Comparison of ENCODE assay signal across 9 mouse cellular contexts in genomic region chr19:41716233-41717218, GRCm38 (mm10). TPM values are rescaled to one million over a fixed set of nuclear protein-coding genes. Genes with fewer than 3 reads are reported as not detected.
DNase-seq lines count a peak whose midpoint lies in the region; ATAC-seq and TF ChIP-seq lines count a peak whose summit lies in the region.
"Had no signal": no experiment of that assay in that cellular context is flagged by ENCODE, and none has a peak within 500 bp of the region (broad histone marks: within the 10 kb centered on the region; RNA-seq: fewer than 3 reads in every experiment).

No protein-coding gene starts in this region.

- H3K4me1 ChIP-seq in lung, embryonic 15.5 days = peaks cover 8% of the 10 kb centered on the region; the same call in 1 of the 2 replicates
- H3K4me1 ChIP-seq in embryonic facial prominence, embryonic 14.5 days (ENCODE audit: control insufficient read depth, insufficient read depth, low read length) = peaks cover 9% of the 10 kb centered on the region
- H3K4me1 ChIP-seq in hindbrain, postnatal 0 days (ENCODE audit: insufficient read depth, low read length) = peaks cover 3% of the 10 kb centered on the region; the same call in 1 of the 2 replicates

- no peak overlapping the region for H3K4me3 ChIP-seq in lung, embryonic 15.5 days
- no peak overlapping the region for H3K4me3 ChIP-seq in embryonic facial prominence, embryonic 14.5 days (ENCODE audit: low read depth, low read length)
- no peak overlapping the region for H3K4me3 ChIP-seq in hindbrain, postnatal 0 days (ENCODE audit: low read length)

- no peak for TF ChIP-seq CTCF in hindbrain, postnatal 0 days (IDR thresholded peaks at IDR 0.05; ENCODE audit: low read depth)

- H3K4me2 ChIP-seq in lung, embryonic 15.5 days = no peak overlapping the region
- H3K4me2 ChIP-seq in embryonic facial prominence, embryonic 14.5 days (ENCODE audit: low read depth, low read length) = no peak overlapping the region
- H3K4me2 ChIP-seq in hindbrain, postnatal 0 days (ENCODE audit: low read depth, low read length) = no peak overlapping the region

- WGBS in lung, embryonic 15.5 days = 22% methylated on average over 19 of the region's 19 CpGs
- WGBS in embryonic facial prominence, embryonic 14.5 days = 24% methylated on average over 19 of the region's 19 CpGs
- WGBS in hindbrain, postnatal 0 days = 31% methylated on average over 19 of the region's 19 CpGs

- DNase-seq in lung, postnatal 14 days = no peak
- peak; percentile 50 for DNase-seq in embryonic facial prominence, embryonic 14.5 days (ENCODE audit: low spot score)
- peak; percentile 29 for DNase-seq in hindbrain, postnatal 0 days (ENCODE audit: low spot score)
- peak; percentile 94 for DNase-seq in retina, postnatal 1 day
- DNase-seq in adrenal gland, postnatal 14 days = no peak
- DNase-seq in cerebellum, adult 8-10 months = no peak
- DNase-seq: layer of hippocampus, adult 9-11 months; lung, adult 18-20 months had no signal

- no peaks in the 10 kb centered on the region for H3K9me3 ChIP-seq in lung, embryonic 15.5 days
- no peaks in the 10 kb centered on the region for H3K9me3 ChIP-seq in embryonic facial prominence, embryonic 14.5 days (ENCODE audit: control insufficient read depth, low read length)
- H3K9me3 ChIP-seq in hindbrain, postnatal 0 days (ENCODE audit: low read length) = no peaks in the 10 kb centered on the region

- ATAC-seq in lung, embryonic 15.5 days (ENCODE audit: borderline replicate concordance, extremely low read depth, low FRiP score, low TSS enrichment) = 0 out of 2 replicates have a peak, but pooled peaks have one; percentile 40
- peak; percentile 75; the same call in 1 of the 2 replicates for ATAC-seq in embryonic facial prominence, embryonic 14.5 days (ENCODE audit: low read depth)
- peak; percentile 69 for ATAC-seq in hindbrain, postnatal 0 days

- no peaks in the 10 kb centered on the region for H3K27me3 ChIP-seq in lung, embryonic 15.5 days
- H3K27me3 ChIP-seq in embryonic facial prominence, embryonic 14.5 days (replicated peaks; ENCODE audit: control insufficient read depth, insufficient read depth, low read length) = no peaks in the 10 kb centered on the region
- H3K27me3 ChIP-seq in hindbrain, postnatal 0 days (ENCODE audit: insufficient read depth, low read length) = 0 out of 2 replicates have a peak, but pooled peaks cover 3% of the 10 kb centered on the region

- H3K36me3 ChIP-seq in lung, embryonic 15.5 days = no peaks in the 10 kb centered on the region
- H3K36me3 ChIP-seq in embryonic facial prominence, embryonic 14.5 days (ENCODE audit: control insufficient read depth, insufficient read depth, low read length) = no peaks in the 10 kb centered on the region
- no peaks in the 10 kb centered on the region for H3K36me3 ChIP-seq in hindbrain, postnatal 0 days (ENCODE audit: insufficient read depth, low read length)

- H3K27ac ChIP-seq in lung, embryonic 15.5 days = no peak overlapping the region
- H3K27ac ChIP-seq in embryonic facial prominence, embryonic 14.5 days (replicated peaks; ENCODE audit: low read depth, low read length) = no peak overlapping the region
- H3K27ac ChIP-seq in hindbrain, postnatal 0 days = no peak overlapping the region

- no peak overlapping the region for H3K9ac ChIP-seq in lung, embryonic 15.5 days
- H3K9ac ChIP-seq in embryonic facial prominence, embryonic 14.5 days (ENCODE audit: low read depth, low read length) = no peak overlapping the region
- no peak overlapping the region for H3K9ac ChIP-seq in hindbrain, postnatal 0 days (replicated peaks; ENCODE audit: low read length)

RNA-seq across cellular contexts. Expression of gene Slit1, which starts 26.9 kb away (rescaled TPM):
- 0.11 and 0.42 TPM in 2 replicates for polyA plus RNA-seq in lung, embryonic 15.5 days (2015; fragmentation: Nextera tagmentation; extraction: Ambion mirVana)
- 1.3 and 1.7 TPM in 2 replicates for polyA plus RNA-seq in embryonic facial prominence, embryonic 14.5 days (2014; fragmentation: Nextera tagmentation; extraction: Ambion mirVana)
- 69.2 and 78.5 TPM in 2 replicates for total RNA-seq in hindbrain, postnatal 0 days (2014; rRNA removed)
- polyA plus RNA-seq in hindbrain, postnatal 0 days (2015; fragmentation: Nextera tagmentation; extraction: Ambion mirVana) = 10.8 and 13.3 TPM in 2 replicates
- 6.5 and 7.2 TPM in 2 replicates for total RNA-seq in adrenal gland, postnatal 14 days (2021)

Comparison
In these comparisons a context has a peak if more than half of its experiments do, and no peak if none do; other contexts are left out.
1. DNase-seq: peak in embryonic facial prominence, embryonic 14.5 days (single experiment), hindbrain, postnatal 0 days (single experiment) and retina, postnatal 1 day (single experiment); none in lung, postnatal 14 days (single experiment), adrenal gland, postnatal 14 days (single experiment) and cerebellum, adult 8-10 months (single experiment).
2. Peak in every context shown above with its lines, with median percentiles within 50 percentile points of each other: ATAC-seq.